Mouse (Mus musculus) forebrain, postnatal 0 days (tissue): Measurements from ENCODE around the gene Glo1. TPM values are rescaled to one million over a fixed set of nuclear protein-coding genes. Genes with fewer than 3 reads are reported as not detected.

Experiments used
- ATAC-seq: fragments of 200-750 bp; cut with Nextera tagmentation; 2 replicates; pipeline ENCODE4 v1.8.0; 2017; ENCODE audit warnings: mild to moderate bottlenecking, moderate library complexity
- DNase-seq: peaks from one replicate; pipeline ENCODE4 v3.0.0-alpha.2; 2015
- H3K27ac ChIP-seq: fragments of 300-500 bp; sonication (generic); 2 replicates; pipeline ENCODE4 v1.5.1; 2014; ENCODE audit warnings: low read depth, mild to moderate bottlenecking, antibody characterized with exemption, low read length, moderate library complexity, mixed read lengths
- H3K27me3 ChIP-seq: fragments of 300-500 bp; sonication (generic); 2 replicates; pipeline ENCODE4 v1.6.1; 2014; ENCODE audit warnings: mild to moderate bottlenecking, low read length, mixed read lengths; ENCODE audit not compliant: insufficient read depth
- H3K36me3 ChIP-seq: fragments of 300-500 bp; sonication (generic); 2 replicates; pipeline ENCODE4 v1.6.1; 2014; ENCODE audit warnings: mild to moderate bottlenecking, moderate library complexity; ENCODE audit not compliant: insufficient read depth
- H3K4me1 ChIP-seq: fragments of 300-500 bp; sonication (generic); 2 replicates; pipeline ENCODE4 v1.6.1; 2014; ENCODE audit warnings: antibody characterized with exemption; ENCODE audit not compliant: insufficient read depth
- H3K4me2 ChIP-seq: fragments of 300-500 bp; sonication (generic); 2 replicates; pipeline ENCODE4 v1.6.1; 2014; ENCODE audit warnings: low read depth, mild to moderate bottlenecking, moderate library complexity
- H3K4me3 ChIP-seq: fragments of 300-500 bp; sonication (generic); 2 replicates; pipeline ENCODE4 v1.5.1; 2014; ENCODE audit warnings: low read depth, low read length, mixed read lengths
- H3K9ac ChIP-seq: fragments of 300-500 bp; sonication (generic); 2 replicates; pipeline ENCODE4 v1.6.1; 2014; ENCODE audit warnings: mild to moderate bottlenecking
- H3K9me3 ChIP-seq: fragments of 300-500 bp; sonication (generic); 2 replicates; pipeline ENCODE4 v1.6.1; 2016; ENCODE audit warnings: low read length
- CTCF ChIP-seq: sonication (generic); IDR thresholded peaks from 2 replicates; pipeline ENCODE4 v1.5.1; 2016; ENCODE audit warnings: antibody characterized with exemption, control low read depth, low read depth
- WGBS: fragments of 180-500 bp; shearing (Covaris S2); extraction: QIAGEN DNeasy Blood & Tissue Kit; methylation state at CpG from one replicate; pipeline ENCODE4 v1.1.7; 2014; 5-methylcytosine and 5-hydroxymethylcytosine counted together
- polyA plus RNA-seq: library from polyadenylated mRNA; unstranded; fragments of >200 nt; fragmentation: Nextera tagmentation; extraction: Ambion mirVana; gene quantifications from 2 replicates; pipeline ENCODE4 v1.2.1, GENCODE M21; 2015
- total RNA-seq: library from RNA; depleted of rRNA; stranded (reverse); fragments of >200 nt; gene quantifications from 2 replicates; pipeline ENCODE4 v1.2.3, GENCODE M21; 2014

Glo1 gene
- total and polyA plus RNA-seq, 2 experiments from 2014 or later = 150 to 194 TPM

DNA sequence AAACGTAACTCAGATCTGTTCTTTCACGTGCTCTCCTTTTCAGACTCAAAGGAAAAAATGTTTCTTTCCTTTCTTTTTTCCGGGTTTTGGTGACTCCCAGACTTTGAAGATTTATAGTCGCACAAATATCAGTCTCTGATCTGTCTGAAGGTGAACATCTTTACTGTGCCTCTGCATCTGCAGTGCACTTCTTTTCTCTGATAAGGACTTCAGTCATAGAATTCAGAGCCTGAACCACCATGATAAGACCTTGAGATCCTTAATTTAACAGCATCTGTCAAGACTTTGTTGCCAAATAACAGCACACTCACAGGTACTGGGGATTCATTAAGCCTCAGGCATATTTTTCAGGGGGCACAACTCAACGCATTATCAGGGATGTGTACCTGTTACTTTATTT, 10.5 kb downstream of the Glo1 start:
- Histone ChIP-seq H3K4me1 (peaks cover 4% of the 10 kb centered on the region; the same call in 1 of the 2 replicates), H3K9me3 (no peaks in the 10 kb centered on the region), H3K4me2 (no peak overlapping the region), H3K9ac (no peak overlapping the region), H3K27ac (no peak overlapping the region), H3K27me3 (no peaks in the 10 kb centered on the region), H3K4me3 (no peak overlapping the region), H3K36me3 (no peaks in the 10 kb centered on the region)
- ATAC-seq (no peak), DNase-seq (no peak)
- 88% methylated on average over 5 of the region's 5 CpGs for WGBS
- TF ChIP-seq CTCF = no peak

- no peaks in the 10 kb centered on the region for H3K9me3 ChIP-seq
- no peak overlapping the region for H3K4me2 ChIP-seq
- H3K36me3 ChIP-seq = no peaks in the 10 kb centered on the region
- no peak overlapping the region for H3K27ac ChIP-seq
- no peak for TF ChIP-seq CTCF
- DNase-seq (no peak), ATAC-seq (no peak)
- H3K4me1 ChIP-seq = peaks cover 6% of the 10 kb centered on the region; the same call in 1 of the 2 replicates
- H3K4me3 ChIP-seq = no peak overlapping the region
- H3K27me3 ChIP-seq = no peaks in the 10 kb centered on the region
- no peak overlapping the region for H3K9ac ChIP-seq
Measured at GRCm38 (mm10) chr17:30613350-30613749, 13.3 kb downstream of the Glo1 start.

DNA sequence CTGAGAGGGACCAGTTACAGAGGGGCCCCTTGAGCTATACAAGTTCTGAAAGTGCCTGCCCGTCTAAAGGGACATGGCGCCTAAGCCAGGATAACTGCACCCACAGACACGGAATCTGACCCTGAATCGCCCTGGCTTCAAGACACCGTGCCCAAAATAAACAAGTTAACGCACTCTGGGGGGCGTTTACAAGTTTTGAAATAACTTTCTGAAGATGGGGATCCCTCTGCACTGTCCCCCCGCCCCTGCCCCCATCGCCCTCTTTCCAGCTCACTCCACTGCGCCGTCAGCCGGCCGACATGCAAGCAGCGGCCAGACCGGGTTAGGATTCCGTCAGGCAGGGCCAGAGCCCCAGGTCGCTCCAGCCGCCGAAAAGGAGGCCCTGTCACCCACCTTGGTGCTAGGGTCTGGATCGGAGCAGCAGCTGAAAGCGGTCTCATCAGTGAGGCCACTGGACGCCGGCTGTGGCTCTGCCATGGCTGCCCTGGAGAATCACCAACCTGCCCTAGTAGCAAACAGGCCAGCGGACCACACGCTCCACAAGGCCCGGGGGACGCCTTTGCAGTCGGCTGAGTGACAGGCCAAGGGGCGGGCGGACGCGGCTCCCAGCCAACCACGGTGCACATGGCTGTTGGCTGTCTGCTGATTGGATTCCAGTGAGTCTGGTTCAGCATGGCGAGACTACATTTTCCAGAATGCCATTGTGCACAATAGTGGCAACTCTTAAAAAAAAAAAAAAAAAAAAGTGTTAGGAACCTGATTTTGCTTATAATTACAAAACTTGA, 14.4 kb downstream of the Glo1 start:
- Histone ChIP-seq H3K27ac (peak overlapping the region; percentile 42; the same call in 1 of the 2 replicates), H3K9ac (peak overlapping the region; percentile 73), H3K27me3 (no peaks in the 10 kb centered on the region), H3K4me2 (peak overlapping the region; percentile 60), H3K4me1 (peaks cover 6% of the 10 kb centered on the region; the same call in 1 of the 2 replicates), H3K36me3 (no peaks in the 10 kb centered on the region), H3K4me3 (peak overlapping the region; percentile 65), H3K9me3 (no peaks in the 10 kb centered on the region)
- peak; percentile 100 for ATAC-seq
- WGBS = under 1% methylated on average over 34 of the region's 34 CpGs
- TF ChIP-seq CTCF = no peak
- peak; percentile 96 for DNase-seq

- Histone ChIP-seq H3K27me3 (no peaks in the 10 kb centered on the region), H3K4me2 (peak overlapping the region; percentile 60), H3K27ac (peak overlapping the region; percentile 42; the same call in 1 of the 2 replicates), H3K9me3 (no peaks in the 10 kb centered on the region), H3K4me1 (peaks cover 6% of the 10 kb centered on the region; the same call in 1 of the 2 replicates), H3K9ac (peak overlapping the region; percentile 73), H3K4me3 (peak overlapping the region; percentile 65), H3K36me3 (no peaks in the 10 kb centered on the region)
- WGBS = 23% methylated on average over 18 of the region's 18 CpGs
- DNase-seq (no peak), ATAC-seq (no peak)
- no peak for TF ChIP-seq CTCF
Measured at GRCm38 (mm10) chr17:30611221-30612074, 15.2 kb downstream of the Glo1 start.

DNA sequence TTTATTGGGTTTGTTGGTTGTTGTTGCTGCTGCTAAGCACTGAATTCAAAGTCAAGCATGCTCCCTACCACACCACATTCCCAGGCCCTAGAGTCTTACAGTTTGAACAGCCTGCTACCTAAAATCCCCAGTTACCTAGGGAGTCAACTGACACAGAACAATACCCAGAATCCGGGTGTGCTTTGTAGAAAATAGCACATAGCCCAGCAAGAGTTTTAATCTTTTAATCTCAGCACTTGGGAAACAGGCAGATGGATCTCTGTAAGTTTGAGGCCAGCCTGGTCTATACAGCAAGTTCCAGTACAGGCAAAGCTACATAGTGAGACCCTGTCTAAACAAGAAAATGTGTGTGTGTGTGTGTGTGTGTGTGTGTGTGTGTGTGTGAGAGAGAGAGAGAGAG, 15.9 kb downstream of the Glo1 start:
- Histone ChIP-seq H3K27ac (no peak overlapping the region), H3K9me3 (no peaks in the 10 kb centered on the region), H3K27me3 (no peaks in the 10 kb centered on the region), H3K9ac (no peak overlapping the region), H3K4me3 (no peak overlapping the region), H3K36me3 (no peaks in the 10 kb centered on the region), H3K4me1 (peaks cover 6% of the 10 kb centered on the region; the same call in 1 of the 2 replicates), H3K4me2 (no peak overlapping the region)
- ATAC-seq = no peak
- WGBS = 51% methylated on average over 1 of the region's 1 CpGs
- no peak for TF ChIP-seq CTCF
- DNase-seq = no peak

DNA sequence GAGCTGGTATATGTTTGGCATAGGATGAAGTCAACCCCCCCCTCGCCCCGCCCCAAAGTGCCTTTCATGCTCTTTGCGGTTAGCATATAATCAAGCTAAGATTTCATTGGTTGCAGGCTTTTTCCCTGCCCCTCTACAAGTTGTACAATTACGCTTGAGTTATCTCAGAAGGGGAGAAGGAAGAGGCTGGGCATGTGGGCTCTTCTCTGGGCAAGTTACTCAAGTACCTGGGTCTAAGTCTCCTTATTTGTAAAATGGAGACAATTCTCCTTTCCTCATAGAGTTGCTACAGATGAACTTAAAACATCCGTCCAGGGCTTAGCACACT, 16.7 kb downstream of the Glo1 start:
- H3K9me3 ChIP-seq = no peaks in the 10 kb centered on the region
- H3K4me3 ChIP-seq = no peak overlapping the region
- no peak overlapping the region for H3K9ac ChIP-seq
- TF ChIP-seq CTCF = no peak
- no peak overlapping the region for H3K27ac ChIP-seq
- H3K27me3 ChIP-seq = no peaks in the 10 kb centered on the region
- 96% methylated on average over 5 of the region's 5 CpGs for WGBS
- no peak overlapping the region for H3K4me2 ChIP-seq
- H3K36me3 ChIP-seq = no peaks in the 10 kb centered on the region
- no peak for ATAC-seq
- no peak for DNase-seq
- peaks cover 6% of the 10 kb centered on the region; the same call in 1 of the 2 replicates for H3K4me1 ChIP-seq
